Mouse (Mus musculus): ENCODE measurements at regions not wholly inside any gene's neighbourhood (a gene's known extent, or its start where the extent isn't known, plus 50 kb on each side); places are given as distances from the start of the nearest gene placed in this dataset.

DNA sequence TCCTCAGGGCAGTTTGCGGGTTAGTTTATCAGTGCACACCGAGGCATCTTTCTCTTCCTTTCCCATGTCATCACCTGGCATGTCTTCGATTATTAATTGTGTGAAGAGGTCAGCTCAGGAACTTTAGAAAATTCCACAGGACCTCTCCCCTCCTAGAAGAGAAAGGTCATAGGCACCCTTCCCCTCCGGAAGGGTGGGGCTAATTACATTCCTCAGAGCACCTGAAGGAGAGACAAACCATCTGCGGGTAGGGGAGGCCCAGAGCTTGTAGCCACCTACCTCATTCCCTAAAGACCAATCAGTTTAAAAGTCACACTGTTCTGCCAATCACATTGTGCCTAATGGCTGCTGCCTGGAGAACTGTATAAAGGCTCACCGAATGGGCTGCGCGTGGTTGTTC is 114.9 kb upstream of the 9330182O14Rik start:
- 90% methylated on average over 8 of the region's 8 CpGs for WGBS
- H3K4me2 ChIP-seq: no peak overlapping the region
- H3K4me3 ChIP-seq (ENCODE audit: low read depth, low read length): no peak overlapping the region
- H3K9ac ChIP-seq (ENCODE audit: low read length): no peak overlapping the region
- H3K27ac ChIP-seq (ENCODE audit: low read depth, low read length): no peak overlapping the region
- ATAC-seq (ENCODE audit: low FRiP score) (no peak), DNase-seq (ENCODE audit: low spot score, missing footprints) (no peak)
- no peaks in the 10 kb centered on the region for H3K9me3 ChIP-seq (ENCODE audit: control insufficient read depth, low read length)
- no peaks in the 10 kb centered on the region; the same call in 1 of the 2 replicates for H3K27me3 ChIP-seq (ENCODE audit: control insufficient read depth, insufficient read depth, low read length)
- H3K4me1 ChIP-seq (ENCODE audit: control insufficient read depth, insufficient read depth, low read length): no peaks in the 10 kb centered on the region
- H3K36me3 ChIP-seq (ENCODE audit: control insufficient read depth, insufficient read depth, low read length): no peaks in the 10 kb centered on the region

DNA sequence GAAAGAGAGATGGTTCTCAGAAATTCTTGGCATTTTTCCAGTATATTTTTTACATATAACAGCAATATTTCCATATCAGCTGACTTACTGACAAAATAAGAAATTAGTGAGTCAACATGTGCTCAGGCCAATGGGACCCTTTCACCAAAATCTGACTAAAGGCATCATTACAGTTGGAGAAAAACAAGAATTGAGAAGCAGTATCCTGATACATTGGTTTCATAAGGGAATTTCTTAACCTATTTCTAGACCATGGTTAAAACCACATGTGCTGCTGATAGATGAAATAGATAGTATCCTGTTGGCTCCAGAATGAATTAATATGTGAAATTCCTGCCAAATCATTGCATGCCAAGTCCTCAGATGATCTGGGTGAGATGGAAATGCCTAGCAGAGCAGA is 114.1 kb upstream of the 9330182O14Rik start:
- no peak overlapping the region for H3K4me3 ChIP-seq (ENCODE audit: low read depth, low read length)
- H3K4me1 ChIP-seq (ENCODE audit: control insufficient read depth, insufficient read depth, low read length): no peaks in the 10 kb centered on the region
- ATAC-seq (ENCODE audit: low FRiP score) (no peak), DNase-seq (ENCODE audit: low spot score, missing footprints) (no peak)
- no peaks in the 10 kb centered on the region; the same call in 1 of the 2 replicates for H3K27me3 ChIP-seq (ENCODE audit: control insufficient read depth, insufficient read depth, low read length)
- H3K36me3 ChIP-seq (ENCODE audit: control insufficient read depth, insufficient read depth, low read length): no peaks in the 10 kb centered on the region
- H3K4me2 ChIP-seq: no peak overlapping the region
- H3K27ac ChIP-seq (ENCODE audit: low read depth, low read length): no peak overlapping the region
- no peak overlapping the region for H3K9ac ChIP-seq (ENCODE audit: low read length)
- no peaks in the 10 kb centered on the region for H3K9me3 ChIP-seq (ENCODE audit: control insufficient read depth, low read length)

DNA sequence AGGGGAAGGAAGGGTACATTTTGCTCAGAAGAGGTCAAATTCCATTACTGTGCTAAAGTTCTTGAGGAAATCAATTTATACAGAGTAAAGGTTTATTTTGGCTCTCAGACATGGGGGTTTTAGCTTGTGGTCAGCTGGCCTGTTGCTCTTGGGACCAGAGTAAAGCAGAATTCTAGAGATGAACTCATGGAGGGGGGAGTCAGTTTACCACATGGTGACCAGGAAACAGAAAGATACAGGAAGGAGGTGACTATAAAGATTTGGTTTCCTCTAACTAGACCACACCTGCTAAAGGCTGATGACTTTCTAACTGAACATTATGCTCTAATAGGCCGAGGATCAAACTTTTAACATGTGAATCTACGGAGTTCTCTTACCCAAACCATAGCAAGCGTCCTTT is 113.5 kb upstream of the 9330182O14Rik start:
- Histone ChIP-seq H3K36me3 (ENCODE audit: control insufficient read depth, insufficient read depth, low read length) (no peaks in the 10 kb centered on the region), H3K27ac (ENCODE audit: low read depth, low read length) (no peak overlapping the region), H3K4me3 (ENCODE audit: low read depth, low read length) (no peak overlapping the region), H3K27me3 (ENCODE audit: control insufficient read depth, insufficient read depth, low read length) (no peaks in the 10 kb centered on the region; the same call in 1 of the 2 replicates), H3K4me1 (ENCODE audit: control insufficient read depth, insufficient read depth, low read length) (no peaks in the 10 kb centered on the region), H3K9ac (ENCODE audit: low read length) (no peak overlapping the region), H3K4me2 (no peak overlapping the region), H3K9me3 (ENCODE audit: control insufficient read depth, low read length) (no peaks in the 10 kb centered on the region)
- ATAC-seq (ENCODE audit: low FRiP score) (no peak), DNase-seq (ENCODE audit: low spot score, missing footprints) (no peak)
- WGBS: 95% methylated on average over 3 of the region's 3 CpGs

DNA sequence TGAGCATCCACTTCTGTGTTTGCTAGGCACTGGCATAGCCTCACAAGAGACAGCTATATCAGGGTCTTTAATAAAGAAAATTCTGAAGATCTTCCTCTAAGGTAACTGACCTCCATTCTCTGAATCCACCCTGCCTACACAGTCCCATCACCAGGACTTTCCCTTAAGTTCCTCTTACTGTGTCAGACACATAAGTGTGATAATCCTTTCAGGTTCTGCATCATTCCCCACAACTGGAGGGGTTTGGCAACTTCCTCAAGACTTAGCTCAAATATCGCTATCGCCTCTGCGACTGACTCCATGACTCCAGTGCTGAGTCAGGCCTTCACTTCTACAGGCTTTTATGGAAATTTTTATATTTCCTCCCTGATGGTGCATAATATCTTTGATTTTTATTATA is 111.0 kb upstream of the 9330182O14Rik start:
- 99% methylated on average over 3 of the region's 3 CpGs for WGBS
- H3K4me1 ChIP-seq (ENCODE audit: control insufficient read depth, insufficient read depth, low read length): no peaks in the 10 kb centered on the region
- H3K4me2 ChIP-seq: no peak overlapping the region
- no peak for ATAC-seq (ENCODE audit: low FRiP score)
- no peak overlapping the region for H3K27ac ChIP-seq (ENCODE audit: low read depth, low read length)
- no peaks in the 10 kb centered on the region for H3K9me3 ChIP-seq (ENCODE audit: control insufficient read depth, low read length)
- no peak overlapping the region for H3K4me3 ChIP-seq (ENCODE audit: low read depth, low read length)
- no peak for DNase-seq (ENCODE audit: low spot score, missing footprints)
- no peaks in the 10 kb centered on the region for H3K36me3 ChIP-seq (ENCODE audit: control insufficient read depth, insufficient read depth, low read length)
- no peak overlapping the region for H3K9ac ChIP-seq (ENCODE audit: low read length)
- H3K27me3 ChIP-seq (ENCODE audit: control insufficient read depth, insufficient read depth, low read length): no peaks in the 10 kb centered on the region; the same call in 1 of the 2 replicates

DNA sequence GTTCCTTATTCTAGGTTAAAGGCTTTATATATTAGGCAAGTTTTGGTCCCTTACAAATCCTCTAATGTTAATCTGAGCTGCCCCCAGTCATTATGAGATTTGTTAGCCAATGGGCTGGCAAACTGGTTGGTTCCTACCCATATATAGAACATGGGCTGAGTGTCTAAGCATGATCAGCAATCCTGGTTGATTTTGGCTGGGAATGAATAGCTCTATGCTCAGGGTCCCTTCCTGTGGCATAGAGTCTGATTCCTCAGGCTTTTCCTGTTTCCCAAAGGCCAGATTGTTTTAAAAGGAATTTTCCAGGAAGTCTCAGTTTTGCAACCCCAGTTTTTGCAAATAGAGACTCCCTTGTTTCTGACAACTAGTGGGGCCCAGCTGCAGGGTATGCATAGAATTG is 102.1 kb upstream of the 9330182O14Rik start:
- Histone ChIP-seq H3K9me3 (ENCODE audit: control insufficient read depth, low read length) (no peaks in the 10 kb centered on the region), H3K4me2 (no peak overlapping the region), H3K27ac (ENCODE audit: low read depth, low read length) (no peak overlapping the region), H3K36me3 (ENCODE audit: control insufficient read depth, insufficient read depth, low read length) (no peaks in the 10 kb centered on the region), H3K4me3 (ENCODE audit: low read depth, low read length) (no peak overlapping the region), H3K9ac (ENCODE audit: low read length) (no peak overlapping the region), H3K4me1 (ENCODE audit: control insufficient read depth, insufficient read depth, low read length) (no peaks in the 10 kb centered on the region), H3K27me3 (ENCODE audit: control insufficient read depth, insufficient read depth, low read length) (no peaks in the 10 kb centered on the region)
- DNase-seq (ENCODE audit: low spot score, missing footprints) (no peak), ATAC-seq (ENCODE audit: low FRiP score) (no peak)

DNA sequence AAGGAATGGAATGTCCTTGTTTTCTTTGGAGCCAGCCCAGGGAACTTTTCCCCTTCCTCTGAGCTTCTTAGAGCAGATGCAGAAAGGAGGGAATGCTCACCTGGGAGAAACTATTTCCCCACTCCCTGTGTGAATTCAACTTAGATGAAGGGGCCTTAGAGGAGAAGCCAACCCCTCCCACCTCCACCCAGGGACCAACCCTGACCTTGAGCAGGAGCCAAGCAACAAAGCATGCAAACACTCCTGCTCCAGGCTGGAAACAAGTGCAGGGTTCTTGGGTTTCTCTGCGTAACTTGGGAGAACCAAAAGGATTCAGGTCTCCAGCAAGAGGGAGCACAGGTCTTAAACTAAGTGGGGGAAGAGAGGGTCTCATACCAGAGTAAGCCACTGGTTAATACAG is 98.0 kb upstream of the 9330182O14Rik start:
- ATAC-seq (ENCODE audit: low FRiP score) (no peak), DNase-seq (ENCODE audit: low spot score, missing footprints) (no peak)
- H3K4me1 ChIP-seq (ENCODE audit: control insufficient read depth, insufficient read depth, low read length): no peaks in the 10 kb centered on the region
- no peak overlapping the region for H3K4me3 ChIP-seq (ENCODE audit: low read depth, low read length)
- no peaks in the 10 kb centered on the region for H3K27me3 ChIP-seq (ENCODE audit: control insufficient read depth, insufficient read depth, low read length)
- H3K36me3 ChIP-seq (ENCODE audit: control insufficient read depth, insufficient read depth, low read length): no peaks in the 10 kb centered on the region
- no peak overlapping the region for H3K4me2 ChIP-seq
- 96% methylated on average over 1 of the region's 1 CpGs for WGBS
- no peaks in the 10 kb centered on the region for H3K9me3 ChIP-seq (ENCODE audit: control insufficient read depth, low read length)
- no peak overlapping the region for H3K27ac ChIP-seq (ENCODE audit: low read depth, low read length)
- H3K9ac ChIP-seq (ENCODE audit: low read length): no peak overlapping the region

DNA sequence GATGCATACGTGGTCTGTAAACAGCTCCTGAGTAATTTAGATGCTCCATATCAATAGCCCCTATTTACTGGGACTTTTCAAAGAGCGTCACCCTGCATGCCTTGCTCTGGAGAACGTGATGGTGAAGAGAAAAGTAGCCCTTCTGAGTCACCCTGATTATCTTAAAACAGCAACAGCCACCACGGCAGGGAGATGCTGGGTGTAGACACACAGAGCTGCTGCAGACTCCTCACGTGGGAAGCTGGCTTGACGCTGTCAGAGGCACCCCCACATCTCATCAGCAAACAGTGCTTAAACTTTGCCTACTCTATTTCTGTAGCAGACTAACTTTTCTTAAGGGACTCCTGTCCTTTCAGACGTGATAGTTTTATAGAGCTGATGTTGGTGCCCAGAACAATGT is 96.9 kb upstream of the 9330182O14Rik start:
- H3K9me3 ChIP-seq (ENCODE audit: control insufficient read depth, low read length): no peaks in the 10 kb centered on the region
- no peaks in the 10 kb centered on the region for H3K27me3 ChIP-seq (ENCODE audit: control insufficient read depth, insufficient read depth, low read length)
- H3K36me3 ChIP-seq (ENCODE audit: control insufficient read depth, insufficient read depth, low read length): no peaks in the 10 kb centered on the region
- H3K4me2 ChIP-seq: no peak overlapping the region
- no peak for ATAC-seq (ENCODE audit: low FRiP score)
- DNase-seq (ENCODE audit: low spot score, missing footprints): no peak
- H3K4me1 ChIP-seq (ENCODE audit: control insufficient read depth, insufficient read depth, low read length): no peaks in the 10 kb centered on the region
- WGBS: 82% methylated on average over 7 of the region's 7 CpGs
- no peak overlapping the region for H3K4me3 ChIP-seq (ENCODE audit: low read depth, low read length)
- H3K27ac ChIP-seq (ENCODE audit: low read depth, low read length): no peak overlapping the region
- no peak overlapping the region for H3K9ac ChIP-seq (ENCODE audit: low read length)

DNA sequence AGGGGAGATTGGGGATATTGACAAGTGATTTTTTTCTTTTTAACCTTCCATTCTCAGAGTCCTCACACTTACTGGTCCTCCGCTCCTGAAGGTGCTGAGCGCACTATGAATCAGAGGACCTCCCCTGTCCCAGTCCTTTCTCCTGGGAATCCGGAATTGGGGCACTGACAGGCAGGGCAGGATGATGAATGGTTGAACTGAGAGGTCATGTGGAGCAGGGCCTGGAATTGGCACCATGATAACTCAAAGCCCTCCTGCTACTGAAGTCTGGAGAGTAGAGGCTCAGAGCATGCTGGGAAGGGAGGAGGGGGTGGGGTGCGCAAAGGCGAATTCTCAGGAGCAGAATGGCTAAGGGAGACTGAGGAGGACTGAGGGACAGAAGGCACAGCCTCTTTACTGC is 87.9 kb upstream of the 9330182O14Rik start:
- DNase-seq (ENCODE audit: low spot score, missing footprints) (no peak), ATAC-seq (ENCODE audit: low FRiP score) (no peak)
- no peaks in the 10 kb centered on the region for H3K9me3 ChIP-seq (ENCODE audit: control insufficient read depth, low read length)
- H3K4me2 ChIP-seq: no peak overlapping the region
- H3K27ac ChIP-seq (ENCODE audit: low read depth, low read length): no peak overlapping the region
- H3K4me3 ChIP-seq (ENCODE audit: low read depth, low read length): no peak overlapping the region
- H3K36me3 ChIP-seq (ENCODE audit: control insufficient read depth, insufficient read depth, low read length): no peaks in the 10 kb centered on the region
- no peak overlapping the region for H3K9ac ChIP-seq (ENCODE audit: low read length)
- no peaks in the 10 kb centered on the region for H3K4me1 ChIP-seq (ENCODE audit: control insufficient read depth, insufficient read depth, low read length)
- no peaks in the 10 kb centered on the region for H3K27me3 ChIP-seq (ENCODE audit: control insufficient read depth, insufficient read depth, low read length)
- WGBS: 66% methylated on average over 5 of the region's 5 CpGs

DNA sequence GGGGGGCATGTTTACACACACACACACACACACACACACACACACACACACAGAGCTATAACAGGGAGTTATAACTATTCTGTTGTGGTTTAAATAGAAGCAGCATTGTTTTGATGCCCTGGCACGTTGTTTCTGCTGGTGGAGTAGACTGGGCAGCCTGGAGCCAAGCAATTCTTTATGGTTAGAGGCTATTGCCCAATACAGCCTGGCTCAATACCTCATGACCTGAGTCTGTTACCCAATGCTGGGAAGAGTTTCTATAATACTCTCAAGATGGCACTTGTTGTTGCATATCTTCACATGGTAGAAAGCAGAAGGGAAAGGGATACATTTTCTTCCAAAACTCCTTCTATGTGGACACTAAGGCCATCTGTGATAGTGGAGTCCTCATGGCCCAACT is 87.1 kb upstream of the 9330182O14Rik start:
- Histone ChIP-seq H3K27ac (ENCODE audit: low read depth, low read length) (no peak overlapping the region), H3K36me3 (ENCODE audit: control insufficient read depth, insufficient read depth, low read length) (no peaks in the 10 kb centered on the region), H3K4me3 (ENCODE audit: low read depth, low read length) (no peak overlapping the region), H3K9ac (ENCODE audit: low read length) (no peak overlapping the region), H3K4me1 (ENCODE audit: control insufficient read depth, insufficient read depth, low read length) (no peaks in the 10 kb centered on the region), H3K9me3 (ENCODE audit: control insufficient read depth, low read length) (no peaks in the 10 kb centered on the region), H3K4me2 (no peak overlapping the region), H3K27me3 (ENCODE audit: control insufficient read depth, insufficient read depth, low read length) (no peaks in the 10 kb centered on the region)
- 83% methylated on average over 1 of the region's 1 CpGs for WGBS
- DNase-seq (ENCODE audit: low spot score, missing footprints) (no peak), ATAC-seq (ENCODE audit: low FRiP score) (no peak)

- ATAC-seq (ENCODE audit: low FRiP score) (no peak), DNase-seq (ENCODE audit: low spot score, missing footprints) (no peak)
- Histone ChIP-seq H3K9ac (ENCODE audit: low read length) (no peak overlapping the region), H3K4me2 (no peak overlapping the region), H3K27ac (ENCODE audit: low read depth, low read length) (no peak overlapping the region), H3K27me3 (ENCODE audit: control insufficient read depth, insufficient read depth, low read length) (no peaks in the 10 kb centered on the region), H3K4me3 (ENCODE audit: low read depth, low read length) (no peak overlapping the region), H3K36me3 (ENCODE audit: control insufficient read depth, insufficient read depth, low read length) (no peaks in the 10 kb centered on the region), H3K9me3 (ENCODE audit: control insufficient read depth, low read length) (no peaks in the 10 kb centered on the region), H3K4me1 (ENCODE audit: control insufficient read depth, insufficient read depth, low read length) (no peaks in the 10 kb centered on the region)
- 83% methylated on average over 2 of the region's 2 CpGs for WGBS
Measured at GRCm38 (mm10) chr15:40068051-40068450, 66.1 kb upstream of the 9330182O14Rik start.
